Mouse (Mus musculus) embryonic fibroblast, embryonic 13.5 days (primary cell): Measurements from ENCODE around the gene Zfp933.

Experiments
- CTCF ChIP-seq: IDR thresholded peaks from 2 replicates; pipeline ENCODE4 v1.5.1; 2011; ENCODE audit warnings: mild to moderate bottlenecking, control low read depth, low read length, moderate library complexity, borderline replicate concordance; ENCODE audit not compliant: insufficient read depth
- POLR2A ChIP-seq: IDR thresholded peaks from 2 replicates; pipeline ENCODE4 v1.6.1; 2011; ENCODE audit warnings: low read depth, mild to moderate bottlenecking, control low read depth, low read length, moderate library complexity

- TF ChIP-seq CTCF, result no peak
- no peak for TF ChIP-seq POLR2A
Measured at GRCm38 (mm10) chr4:147887277-147887676, 39.1 kb upstream of the Zfp933 start.
